Mouse (Mus musculus) gastrocnemius, adult 2 months (tissue): ENCODE measurements around the gene Sgms2. TPM values are rescaled to one million over a fixed set of nuclear protein-coding genes. Genes with fewer than 3 reads are reported as not detected.

Experiments
- DNase-seq: peaks from one replicate; pipeline ENCODE4 v3.0.0; 2022
- H3K27ac ChIP-seq: fragments of 200-600 bp; 2 replicates; pipeline ENCODE4 v1.8.1; 2022; ENCODE audit warnings: mild to moderate bottlenecking
- H3K4me3 ChIP-seq: fragments of 200-600 bp; 2 replicates; pipeline ENCODE4 v1.8.1; 2022; ENCODE audit warnings: mild to moderate bottlenecking, moderate library complexity
- CTCF ChIP-seq: fragments of 200-600 bp; IDR thresholded peaks from 2 replicates; pipeline ENCODE4 v1.8.1; 2022; ENCODE audit warnings: antibody characterized with exemption, mild to moderate bottlenecking, moderate library complexity
- intact Hi-C: fragments of 180-260 bp; cut with DNase I; formaldehyde crosslinking; loops from one replicate; pipeline ENCODE4 v1.15.1; 2025
- total RNA-seq, 2 experiments: library from RNA; stranded (reverse); gene quantifications; 2 replicates each; pipeline ENCODE4 v1.2.3; 2021

Sgms2 gene
- total RNA-seq, 2 experiments from 2014 or later = 1.7 to 2.4 TPM

GRCm38 (mm10) chr3:131481976-131482712 lies 9.1 kb downstream of the Sgms2 start:
- Histone ChIP-seq H3K4me3 (no peak overlapping the region), H3K27ac (no peak overlapping the region)
- no peak for TF ChIP-seq CTCF
- no peak for DNase-seq
- intact Hi-C loops = no loop called here

- no peak overlapping the region for H3K27ac ChIP-seq
- TF ChIP-seq CTCF = peak; percentile 43
- H3K4me3 ChIP-seq = no peak overlapping the region
- intact Hi-C loops = no loop called here
- no peak for DNase-seq
These were observed 10.6 kb downstream of the Sgms2 start for GRCm38 (mm10) chr3:131480659-131481058.

GRCm38 (mm10) chr3:131479415-131479814 lies 11.8 kb downstream of the Sgms2 start:
- no peak overlapping the region for H3K27ac ChIP-seq
- H3K4me3 ChIP-seq = no peak overlapping the region
- no peak for DNase-seq
- TF ChIP-seq CTCF = no peak
- intact Hi-C loops = no loop called here

- Histone ChIP-seq H3K27ac (no peak overlapping the region), H3K4me3 (no peak overlapping the region)
- no peak for TF ChIP-seq CTCF
- no peak for DNase-seq
- intact Hi-C loops = no loop called here
These were observed 15.2 kb downstream of the Sgms2 start for GRCm38 (mm10) chr3:131476002-131476401.

GRCm38 (mm10) chr3:131474526-131474925 lies 16.7 kb downstream of the Sgms2 start:
- Histone ChIP-seq H3K4me3 (no peak overlapping the region), H3K27ac (no peak overlapping the region)
- no peak for DNase-seq
- intact Hi-C loops = no loop called here
- TF ChIP-seq CTCF = no peak

- intact Hi-C loops = no loop called here
- no peak for DNase-seq
- no peak for TF ChIP-seq CTCF
- no peak overlapping the region for H3K27ac ChIP-seq
- no peak overlapping the region for H3K4me3 ChIP-seq
These were observed 17.7 kb downstream of the Sgms2 start for GRCm38 (mm10) chr3:131473496-131473895.

GRCm38 (mm10) chr3:131471836-131472235 lies 19.4 kb downstream of the Sgms2 start:
- Histone ChIP-seq H3K4me3 (no peak overlapping the region), H3K27ac (no peak overlapping the region)
- DNase-seq = no peak
- peak; percentile 36 for TF ChIP-seq CTCF
- intact Hi-C loops = no loop called here

GRCm38 (mm10) chr3:131471435-131471834 lies 19.8 kb downstream of the Sgms2 start:
- H3K4me3 ChIP-seq = no peak overlapping the region
- no peak for TF ChIP-seq CTCF
- intact Hi-C loops = no loop called here
- peak overlapping the region; percentile 35 for H3K27ac ChIP-seq
- DNase-seq = no peak

GRCm38 (mm10) chr3:131470837-131471236 lies 20.4 kb downstream of the Sgms2 start:
- intact Hi-C loops = no loop called here
- no peak for TF ChIP-seq CTCF
- Histone ChIP-seq H3K4me3 (no peak overlapping the region), H3K27ac (no peak overlapping the region)
- peak; percentile 42 for DNase-seq

GRCm38 (mm10) chr3:131469636-131470035 lies 21.6 kb downstream of the Sgms2 start:
- DNase-seq = no peak
- no peak for TF ChIP-seq CTCF
- H3K27ac ChIP-seq = no peak overlapping the region
- no peak overlapping the region for H3K4me3 ChIP-seq
- intact Hi-C loops = no loop called here

- no peak overlapping the region; the same call in 1 of the 2 replicates for H3K27ac ChIP-seq
- no peak overlapping the region for H3K4me3 ChIP-seq
- no peak for TF ChIP-seq CTCF
- no peak for DNase-seq
- intact Hi-C loops = no loop called here
These were observed 24.8 kb downstream of the Sgms2 start for GRCm38 (mm10) chr3:131466371-131466770.

- no peak for TF ChIP-seq CTCF
- intact Hi-C loops = no loop called here
- DNase-seq = no peak
- H3K4me3 ChIP-seq = peak overlapping the region; percentile 17; the same call in 1 of the 2 replicates
- no peak overlapping the region; the same call in 1 of the 2 replicates for H3K27ac ChIP-seq
These were observed 25.5 kb downstream of the Sgms2 start for GRCm38 (mm10) chr3:131465536-131466260.

GRCm38 (mm10) chr3:131372996-131373395 lies 118.2 kb downstream of the Sgms2 start:
- Histone ChIP-seq H3K27ac (no peak overlapping the region), H3K4me3 (no peak overlapping the region)
- no peak for DNase-seq
- intact Hi-C loops = no loop called here
- no peak for TF ChIP-seq CTCF

- intact Hi-C loops = no loop called here
- DNase-seq = no peak
- TF ChIP-seq CTCF = no peak
- Histone ChIP-seq H3K27ac (no peak overlapping the region), H3K4me3 (no peak overlapping the region)
These were observed 122.5 kb downstream of the Sgms2 start for GRCm38 (mm10) chr3:131368678-131369077.
